Mouse (Mus musculus) CH12.LX (cell line): Measurements from ENCODE around the gene Plek2. TPM values are rescaled to one million over a fixed set of nuclear protein-coding genes. Genes with fewer than 3 reads are reported as not detected.

Experiments used
- DNase-seq: peaks from one replicate; pipeline ENCODE4 v3.0.0-alpha.2; 2013; ENCODE audit errors: extremely low read depth
- H3K27ac ChIP-seq: 2 replicates; pipeline ENCODE4 v1.5.1; 2012; ENCODE audit warnings: low read depth, mild to moderate bottlenecking, control low read depth, moderate library complexity; ENCODE audit not compliant: insufficient read depth
- H3K27me3 ChIP-seq: replicated peaks from 2 replicates; pipeline ENCODE3; 2012; ENCODE audit warnings: inconsistent platforms
- H3K36me3 ChIP-seq, 2 experiments: replicated peaks in 1 of 2; 2 replicates each; pipeline versions ENCODE3 to v1.6.1; 2012; ENCODE audit warnings: inconsistent platforms in 1 of 2, low read length in 1 of 2, mild to moderate bottlenecking in 1 of 2, mixed read lengths in 1 of 2, moderate library complexity in 1 of 2; ENCODE audit not compliant: control insufficient read depth in 1 of 2, insufficient read depth in 1 of 2
- H3K4me1 ChIP-seq, 2 experiments: 2 replicates each; pipeline ENCODE4 v1.6.1; 2012; ENCODE audit warnings: inconsistent platforms in 1 of 2, moderate library complexity in 1 of 2; ENCODE audit not compliant: insufficient read depth in 2 of 2, control insufficient read depth in 1 of 2
- H3K4me2 ChIP-seq: 2 replicates; pipeline ENCODE4 v1.6.1; 2012; ENCODE audit warnings: low read depth, mild to moderate bottlenecking, control low read depth; ENCODE audit not compliant: poor library complexity, insufficient read depth, severe bottlenecking
- H3K4me3 ChIP-seq, 3 experiments: fragments of 150-350 bp in 1 of 3; sonication (generic) in 1 of 3; replicated peaks in 1 of 3; 2 replicates each; pipeline versions ENCODE3 to v1.5.1; 2011 to 2012; ENCODE audit warnings: low read depth in 2 of 3, low read length in 2 of 3, mild to moderate bottlenecking in 2 of 3, moderate library complexity in 2 of 3, control low read depth in 1 of 3, improper control_type of control experiment in 1 of 3, inconsistent platforms in 1 of 3, mixed read lengths in 1 of 3; ENCODE audit not compliant: poor library complexity in 1 of 3
- H3K79me2 ChIP-seq: replicated peaks from 2 replicates; pipeline ENCODE4 v1.6.1; 2012; ENCODE audit warnings: mild to moderate bottlenecking, moderate library complexity; ENCODE audit not compliant: control insufficient read depth, poor library complexity, insufficient read depth, severe bottlenecking; ENCODE audit errors: extremely low read depth
- H3K9ac ChIP-seq: 2 replicates; pipeline ENCODE4 v1.6.1; 2012; ENCODE audit warnings: low read depth, mild to moderate bottlenecking, control low read depth, moderate library complexity; ENCODE audit not compliant: insufficient read depth
- H3K9me3 ChIP-seq: replicated peaks from 2 replicates; pipeline ENCODE3; 2012; ENCODE audit warnings: low read length, inconsistent platforms, mixed read lengths
- BHLHE40 ChIP-seq: IDR thresholded peaks from 2 replicates; pipeline ENCODE4 v1.6.1; 2011; ENCODE audit warnings: mild to moderate bottlenecking, low read depth, low read length, improper control_type of control experiment
- CHD1 ChIP-seq: IDR thresholded peaks from 2 replicates; pipeline ENCODE4 v1.6.1; 2012; ENCODE audit warnings: low read depth, low read length, improper control_type of control experiment, inconsistent platforms
- CHD2 ChIP-seq: IDR thresholded peaks from 2 replicates; pipeline ENCODE4 v1.6.1; 2011; ENCODE audit warnings: low read length, improper control_type of control experiment
- E2F4 ChIP-seq: IDR thresholded peaks from 2 replicates; pipeline ENCODE4 v1.6.1; 2011; ENCODE audit warnings: low read depth, low read length, improper control_type of control experiment; ENCODE audit not compliant: insufficient replicate concordance
- ELF1 ChIP-seq: IDR thresholded peaks from 2 replicates; pipeline ENCODE4 v1.6.1; 2014; ENCODE audit warnings: low read depth, mild to moderate bottlenecking, inconsistent platforms, low read length, improper control_type of control experiment
- ETS1 ChIP-seq: conservative IDR thresholded peaks from 2 replicates; pipeline ENCODE4 v1.6.1; 2012; ENCODE audit warnings: low read depth, mild to moderate bottlenecking, inconsistent platforms, low read length, improper control_type of control experiment, moderate library complexity
- GABPA ChIP-seq: IDR thresholded peaks from 2 replicates; pipeline ENCODE4 v1.6.1; 2012; ENCODE audit warnings: low read depth, low read length, improper control_type of control experiment, inconsistent platforms; ENCODE audit not compliant: insufficient replicate concordance
- MAFK ChIP-seq: IDR thresholded peaks from 2 replicates; pipeline ENCODE4 v1.6.1; 2011; ENCODE audit warnings: low read length, improper control_type of control experiment; ENCODE audit not compliant: insufficient replicate concordance
- MAX ChIP-seq: IDR thresholded peaks from 2 replicates; pipeline ENCODE4 v1.6.1; 2011; ENCODE audit warnings: low read length, improper control_type of control experiment
- MAZ ChIP-seq: IDR thresholded peaks from 2 replicates; pipeline ENCODE4 v1.6.1; 2012; ENCODE audit warnings: low read depth, mild to moderate bottlenecking, inconsistent platforms, low read length, improper control_type of control experiment, moderate library complexity
- MYC ChIP-seq: IDR thresholded peaks from 2 replicates; pipeline ENCODE4 v1.6.1; 2011; ENCODE audit warnings: low read depth, mild to moderate bottlenecking, improper control_type of control experiment, low read length
- NELFE ChIP-seq: IDR thresholded peaks from 2 replicates; pipeline ENCODE4 v1.6.1; 2011; ENCODE audit warnings: low read depth, low read length, improper control_type of control experiment
- NRF1 ChIP-seq: IDR thresholded peaks from 2 replicates; pipeline ENCODE4 v1.6.1; 2014; ENCODE audit warnings: low read depth, mild to moderate bottlenecking, inconsistent platforms, low read length, improper control_type of control experiment, moderate library complexity
- PAX5 ChIP-seq: IDR thresholded peaks from 2 replicates; pipeline ENCODE4 v1.6.1; 2012; ENCODE audit warnings: low read length, inconsistent platforms, mixed read lengths
- POLR2A ChIP-seq: IDR thresholded peaks from 2 replicates; pipeline ENCODE4 v1.6.1; 2011; ENCODE audit warnings: low read depth, mild to moderate bottlenecking, improper control_type of control experiment, low read length
- POLR2AphosphoS2 ChIP-seq: IDR thresholded peaks from 2 replicates; pipeline ENCODE4 v1.6.1; 2011; ENCODE audit warnings: low read depth, low read length, improper control_type of control experiment
- RAD21 ChIP-seq: IDR thresholded peaks from 2 replicates; pipeline ENCODE4 v1.6.1; 2011; ENCODE audit warnings: low read depth, mild to moderate bottlenecking, low read length, improper control_type of control experiment, moderate library complexity
- SIN3A ChIP-seq: IDR thresholded peaks from 2 replicates; pipeline ENCODE4 v1.6.1; 2012; ENCODE audit warnings: low read length, improper control_type of control experiment, inconsistent platforms
- UBTF ChIP-seq: IDR thresholded peaks from 2 replicates; pipeline ENCODE4 v1.6.1; 2012; ENCODE audit warnings: low read depth, mild to moderate bottlenecking, inconsistent platforms, low read length, improper control_type of control experiment, moderate library complexity
- USF1 ChIP-seq: IDR thresholded peaks from 2 replicates; pipeline ENCODE4 v1.6.1; 2014; ENCODE audit warnings: low read depth, mild to moderate bottlenecking, inconsistent platforms, low read length, improper control_type of control experiment
- ZMIZ1 ChIP-seq: IDR thresholded peaks from 2 replicates; pipeline ENCODE4 v1.6.1; 2012; ENCODE audit warnings: low read depth, mild to moderate bottlenecking, inconsistent platforms, low read length, improper control_type of control experiment
- dilution Hi-C: fragments of 300-500 bp; cut with MboI; formaldehyde crosslinking; loops from 2 replicates; pipeline ENCODE4 v1.14.3; 2020; ENCODE audit warnings: low sequenced_read_pairs; ENCODE audit not compliant: extremely low pct_unique_long_range_greater_than_20kb, extremely low pct_ligation_motif_present
- in situ Hi-C: fragments of 300-500 bp; cut with MboI; formaldehyde crosslinking; loops from 3 replicates; pipeline ENCODE4 v1.14.3; 2019; ENCODE audit warnings: low sequenced_read_pairs, low pct_ligation_motif_present, low pct_unique_long_range_greater_than_20kb, mixed read lengths
- polyA plus RNA-seq: library from polyadenylated mRNA; unstranded; fragments of >175 nt; gene quantifications from 2 replicates; pipeline ENCODE4 v1.2.1, GENCODE M21; 2012; ENCODE audit warnings: low read depth; ENCODE audit not compliant: insufficient read length
- total RNA-seq, 2 experiments: library from RNA; depleted of rRNA; stranded (reverse); fragments of 300-350 nt in 1 of 2; fragments of >200 nt in 1 of 2; gene quantifications; 2 replicates each; pipeline ENCODE4 v1.2.3; 2012 to 2014

Plek2 gene
- total and polyA plus RNA-seq, 3 experiments = 0.85 TPM; not detected in 2

DNA sequence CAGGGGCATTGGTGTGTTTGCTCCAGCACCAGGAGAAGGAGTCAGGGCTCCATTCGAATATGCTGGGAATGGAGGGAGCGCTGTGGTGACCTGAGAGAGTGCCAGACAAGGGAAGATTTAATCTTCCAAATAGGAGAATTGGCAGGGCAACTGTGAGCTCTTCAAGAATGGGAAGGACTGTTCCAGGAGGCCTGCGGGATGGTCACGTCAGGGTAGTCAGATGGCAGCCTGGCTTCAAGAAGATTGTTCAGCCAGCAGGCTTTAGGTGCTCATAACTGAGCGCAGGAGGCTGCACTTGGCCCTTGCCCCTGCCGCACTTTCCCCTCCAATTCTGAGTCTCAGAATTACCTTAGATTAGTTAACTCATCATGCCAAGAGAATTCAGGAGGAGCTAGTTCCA is 36.2 kb upstream of the Plek2 start:
- H3K79me2 ChIP-seq = no peaks in the 10 kb centered on the region
- TF ChIP-seq POLR2AphosphoS2 = no peak
- no peak for TF ChIP-seq E2F4
- no peak for TF ChIP-seq MAFK
- no peak for TF ChIP-seq UBTF
- TF ChIP-seq USF1 = no peak
- TF ChIP-seq NRF1 = no peak
- no peak for TF ChIP-seq NELFE
- TF ChIP-seq PAX5 = no peak
- no peak for TF ChIP-seq MAX
- peaks cover 8 to 25% of the 10 kb centered on the region in 2 experiments for H3K4me1 ChIP-seq
- H3K4me2 ChIP-seq = no peak overlapping the region
- no peak overlapping the region for H3K9ac ChIP-seq
- in situ Hi-C loops (no loop called here), dilution Hi-C loops (no loop called here)
- no peak overlapping the region for H3K4me3 ChIP-seq
- no peak overlapping the region for H3K27ac ChIP-seq
- DNase-seq = no peak
- no peaks in the 10 kb centered on the region for H3K36me3 ChIP-seq
- H3K27me3 ChIP-seq = no peaks in the 10 kb centered on the region
- H3K9me3 ChIP-seq = no peaks in the 10 kb centered on the region

DNA sequence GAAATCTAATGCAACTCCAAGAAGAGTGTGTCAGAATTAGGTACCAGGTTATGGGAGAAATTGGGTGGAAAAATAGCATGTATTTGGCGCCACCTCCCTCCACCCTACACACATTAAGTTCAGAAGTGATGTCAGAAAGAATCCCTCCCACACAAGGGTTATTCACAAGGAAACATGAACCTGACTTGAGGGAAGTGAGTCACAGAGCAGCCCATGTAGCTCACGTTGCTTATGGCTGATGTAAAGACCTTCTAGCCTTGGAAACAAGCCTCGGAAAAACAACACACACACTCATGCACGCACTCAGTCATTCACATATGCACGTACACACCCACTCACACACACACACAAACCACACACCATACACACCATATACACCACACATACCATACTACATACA is 33.3 kb upstream of the Plek2 start:
- Histone ChIP-seq H3K4me1 (peaks cover 8 to 20% of the 10 kb centered on the region in 2 experiments), H3K4me2 (no peak overlapping the region), H3K27ac (no peak overlapping the region), H3K9ac (no peak overlapping the region), H3K79me2 (no peaks in the 10 kb centered on the region), H3K36me3 (no peaks in the 10 kb centered on the region), H3K9me3 (no peaks in the 10 kb centered on the region), H3K4me3 (no peak overlapping the region), H3K27me3 (no peaks in the 10 kb centered on the region)
- peak; percentile 27 for DNase-seq
- 0 out of 2 replicates have a peak, but pooled peaks have one; percentile 13 for TF ChIP-seq ETS1
- TF ChIP-seq ZMIZ1 = no peak
- dilution Hi-C loops (no loop called here), in situ Hi-C loops (no loop called here)

DNA sequence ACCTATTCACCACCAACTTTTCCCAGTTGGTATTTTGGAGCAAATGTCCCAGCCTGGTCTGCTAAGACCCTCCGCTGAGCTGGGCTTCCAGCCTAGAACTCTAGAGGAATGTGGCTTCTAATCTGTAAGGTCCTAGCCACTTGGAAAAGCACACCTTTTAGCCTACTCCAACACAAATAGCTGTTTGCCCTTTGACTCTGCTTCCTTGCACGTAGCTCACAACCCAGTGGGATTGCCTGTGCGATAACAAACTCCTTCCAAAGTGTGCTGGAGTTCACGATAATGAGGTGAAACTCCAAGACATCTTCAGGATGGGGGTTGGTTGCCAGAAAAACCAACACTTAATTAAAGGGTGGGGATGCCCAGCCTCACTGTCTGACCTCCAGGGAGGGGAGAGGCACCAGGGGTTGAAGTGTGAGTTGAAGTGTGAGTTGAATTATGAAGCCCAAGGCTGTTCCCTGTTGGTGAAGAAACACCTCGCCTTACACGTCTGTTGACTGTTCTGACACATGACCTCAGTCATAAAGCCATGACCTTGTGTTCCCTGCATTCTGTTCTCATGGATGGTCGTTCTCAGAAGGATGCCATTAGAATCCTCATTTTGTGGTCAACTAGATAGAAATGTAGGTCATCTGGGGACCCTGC is 32.8 kb upstream of the Plek2 start:
- Histone ChIP-seq H3K9ac (no peak overlapping the region), H3K4me3 (no peak overlapping the region), H3K36me3 (no peaks in the 10 kb centered on the region), H3K9me3 (no peaks in the 10 kb centered on the region), H3K79me2 (no peaks in the 10 kb centered on the region), H3K4me2 (no peak overlapping the region), H3K4me1 (peaks cover 8 to 15% of the 10 kb centered on the region in 2 experiments), H3K27me3 (no peaks in the 10 kb centered on the region), H3K27ac (no peak overlapping the region)
- TF ChIP-seq GABPA = no peak
- no peak for TF ChIP-seq MYC
- TF ChIP-seq PAX5 = no peak
- no peak for TF ChIP-seq POLR2A
- no peak for TF ChIP-seq CHD1
- no peak for TF ChIP-seq ELF1
- no peak for TF ChIP-seq POLR2AphosphoS2
- TF ChIP-seq MAZ = no peak
- TF ChIP-seq ETS1 = no peak
- TF ChIP-seq SIN3A = no peak
- no peak for TF ChIP-seq BHLHE40
- no peak for TF ChIP-seq CHD2
- no peak for TF ChIP-seq RAD21
- in situ Hi-C loops = no loop called here
- no peak for DNase-seq
- dilution Hi-C loops = no loop called here
